Mouse (Mus musculus): ENCODE results near the gene Mdm2.

GRCm38 (mm10) chr10:117692953-117693352 is 17.6 kb downstream of the Mdm2 start:
- no peak for TF ChIP-seq CTCF (IDR thresholded peaks at IDR 0.05; ENCODE audit: control insufficient read depth, insufficient read depth, low read length)
- TF ChIP-seq POLR2A (IDR thresholded peaks at IDR 0.05; ENCODE audit: borderline replicate concordance, control insufficient read depth, low read depth, low read length) = no peak
